Mouse (Mus musculus): ENCODE measurements around the gene Dhx34.

Dhx34 gene

GRCm38 (mm10) chr7:16153522-16153921 is 68.3 kb downstream of the Dhx34 start:
- TF ChIP-seq GATA4 (IDR thresholded peaks at IDR 0.05; ENCODE audit: insufficient replicate concordance, low read length): no peak

- no peak for TF ChIP-seq GATA4 (IDR thresholded peaks at IDR 0.05; ENCODE audit: insufficient replicate concordance, low read length)
Measured at GRCm38 (mm10) chr7:16150191-16151145, 71.4 kb downstream of the Dhx34 start.

GRCm38 (mm10) chr7:16149241-16149640 is 72.6 kb downstream of the Dhx34 start:
- TF ChIP-seq GATA4 (IDR thresholded peaks at IDR 0.05; ENCODE audit: insufficient replicate concordance, low read length): no peak

GRCm38 (mm10) chr7:16147643-16148042 is 74.2 kb downstream of the Dhx34 start:
- no peak for TF ChIP-seq GATA4 (IDR thresholded peaks at IDR 0.05; ENCODE audit: insufficient replicate concordance, low read length)

Data from liver, adult (tissue).